Mouse (Mus musculus) limb, embryonic 12.5 days (tissue): ENCODE data around the gene Abca14. TPM values are rescaled to one million over a fixed set of nuclear protein-coding genes. Genes with fewer than 3 reads are reported as not detected.

ENCODE experiments used
- ATAC-seq: fragments of 200-750 bp; cut with Nextera tagmentation; 2 replicates; pipeline ENCODE4 v1.8.0; 2017; ENCODE audit warnings: low read depth, moderate TSS enrichment; ENCODE audit not compliant: insufficient number of reproducible peaks, insufficient read depth, low FRiP score, low TSS enrichment
- H3K27ac ChIP-seq: fragments of 300-500 bp; sonication (generic); 2 replicates; pipeline ENCODE4 v1.5.1; 2016; ENCODE audit warnings: mild to moderate bottlenecking, moderate library complexity
- H3K27me3 ChIP-seq: fragments of 300-500 bp; sonication (generic); 2 replicates; pipeline ENCODE4 v1.6.1; 2016; ENCODE audit warnings: mild to moderate bottlenecking, moderate library complexity
- H3K36me3 ChIP-seq: fragments of 300-500 bp; sonication (generic); 2 replicates; pipeline ENCODE4 v1.6.1; 2016; ENCODE audit warnings: mild to moderate bottlenecking, moderate library complexity
- H3K4me1 ChIP-seq: fragments of 300-500 bp; sonication (generic); replicated peaks from 2 replicates; pipeline ENCODE4 v1.6.1; 2016
- H3K4me2 ChIP-seq: fragments of 300-500 bp; sonication (generic); 2 replicates; pipeline ENCODE4 v1.6.1; 2016; ENCODE audit warnings: mild to moderate bottlenecking, moderate library complexity
- H3K4me3 ChIP-seq: fragments of 300-500 bp; sonication (generic); replicated peaks from 2 replicates; pipeline ENCODE4 v1.5.1; 2016; ENCODE audit warnings: mild to moderate bottlenecking
- H3K9ac ChIP-seq: fragments of 300-500 bp; sonication (generic); replicated peaks from 2 replicates; pipeline ENCODE4 v1.6.1; 2016; ENCODE audit warnings: mild to moderate bottlenecking, moderate library complexity
- H3K9me3 ChIP-seq: fragments of 300-500 bp; sonication (generic); 2 replicates; pipeline ENCODE4 v1.6.1; 2016; ENCODE audit warnings: mild to moderate bottlenecking, moderate library complexity
- WGBS: fragments of 180-500 bp; shearing (Covaris S2); methylation state at CpG from one replicate; pipeline ENCODE4 v1.1.7; 2016; 5-methylcytosine and 5-hydroxymethylcytosine counted together
- polyA plus RNA-seq: library from polyadenylated mRNA; unstranded; fragments of >200 nt; fragmentation: Nextera tagmentation; extraction: Ambion mirVana; gene quantifications from 2 replicates; pipeline ENCODE4 v1.2.1, GENCODE M21; 2016

Abca14 gene
- polyA plus RNA-seq, 1 experiment from 2014 or later = not detected

DNA sequence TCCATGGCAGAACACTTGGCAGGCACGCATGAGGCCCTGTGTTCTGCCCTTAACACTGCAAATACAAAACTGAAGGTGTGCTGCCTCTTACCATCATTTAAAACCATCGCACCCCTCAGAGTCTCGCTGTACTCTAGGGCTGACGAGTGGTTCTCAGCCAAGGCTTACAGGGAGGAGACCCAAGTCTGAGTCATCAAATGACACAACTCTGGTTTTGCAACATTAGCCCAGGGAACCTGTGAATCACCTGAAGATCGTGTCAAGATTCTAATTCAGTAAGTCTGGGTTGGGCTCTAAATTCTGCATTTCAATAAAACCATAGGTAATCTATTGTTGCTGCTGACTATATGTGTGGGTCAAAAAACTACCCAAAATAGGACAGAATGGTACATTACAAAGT lies 23.2 kb upstream of the Abca14 start:
- H3K36me3 ChIP-seq = no peaks in the 10 kb centered on the region
- H3K4me2 ChIP-seq = no peak overlapping the region
- H3K9ac ChIP-seq = no peak overlapping the region
- no peaks in the 10 kb centered on the region for H3K27me3 ChIP-seq
- H3K4me3 ChIP-seq = no peak overlapping the region
- ATAC-seq = no peak
- 90% methylated on average over 5 of the region's 5 CpGs for WGBS
- no peaks in the 10 kb centered on the region; the same call in 1 of the 2 replicates for H3K4me1 ChIP-seq
- H3K27ac ChIP-seq = no peak overlapping the region
- H3K9me3 ChIP-seq = no peaks in the 10 kb centered on the region

DNA sequence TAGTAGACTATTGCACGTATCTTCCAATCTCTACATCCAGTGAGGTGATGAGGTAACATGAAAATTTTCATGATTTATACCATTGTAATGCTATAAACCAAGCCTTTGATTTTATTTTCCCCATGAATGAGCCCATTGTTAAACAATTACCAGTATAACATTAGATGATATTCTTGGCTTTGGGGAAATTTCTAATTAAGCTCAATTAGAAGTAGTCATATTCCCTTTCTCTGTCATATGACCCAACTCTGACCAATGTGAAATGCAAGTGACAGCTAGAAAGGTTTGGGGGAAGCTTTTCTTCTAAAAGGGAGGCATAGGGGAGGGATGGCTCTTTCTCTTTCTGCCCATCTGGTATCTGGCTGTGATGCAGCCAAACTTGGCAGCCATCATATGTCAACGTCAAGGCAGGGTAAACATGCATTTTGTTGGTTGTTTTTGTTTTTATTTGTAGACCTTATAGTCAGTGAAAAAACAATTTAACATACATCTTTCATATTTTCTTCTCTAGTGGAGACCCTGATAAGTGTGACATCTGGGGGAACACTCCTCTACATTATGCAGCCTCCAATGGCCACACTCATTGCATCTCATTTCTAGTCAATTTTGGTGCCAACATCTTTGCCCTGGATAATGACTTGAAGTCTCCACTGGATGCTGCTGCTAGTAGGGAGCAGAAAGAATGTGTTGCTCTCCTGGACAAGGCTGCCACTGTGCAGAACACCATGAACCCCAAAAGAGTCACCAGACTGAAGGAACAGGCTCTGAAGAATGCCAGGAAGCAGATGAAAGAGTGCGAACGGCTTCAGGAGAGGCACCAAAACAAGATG lies 22.1 kb upstream of the Abca14 start:
- no peak overlapping the region for H3K27ac ChIP-seq
- H3K9ac ChIP-seq = no peak overlapping the region
- no peaks in the 10 kb centered on the region for H3K36me3 ChIP-seq
- H3K4me2 ChIP-seq = no peak overlapping the region
- ATAC-seq = no peak
- no peaks in the 10 kb centered on the region for H3K27me3 ChIP-seq
- 90% methylated on average over 4 of the region's 4 CpGs for WGBS
- H3K9me3 ChIP-seq = no peaks in the 10 kb centered on the region
- no peaks in the 10 kb centered on the region; the same call in 1 of the 2 replicates for H3K4me1 ChIP-seq
- H3K4me3 ChIP-seq = no peak overlapping the region

DNA sequence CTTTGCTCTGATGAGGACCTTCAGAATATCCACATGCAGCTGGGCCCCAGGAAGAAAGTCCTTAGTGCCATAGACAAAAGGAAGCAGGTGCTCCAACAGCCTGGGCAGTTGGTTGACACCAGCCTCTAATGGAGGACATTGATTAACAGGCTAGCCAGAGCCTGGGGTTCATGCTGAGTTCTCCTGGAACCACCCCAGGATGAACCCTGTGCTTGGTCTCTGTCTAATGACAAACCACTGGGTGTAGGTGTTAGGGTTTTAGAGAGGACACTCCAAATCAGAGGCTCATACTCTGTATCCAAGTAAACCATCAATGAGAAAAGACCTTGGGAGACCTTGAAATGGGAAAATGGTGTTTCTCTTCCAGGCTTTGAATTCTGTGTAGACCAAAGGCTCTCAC lies 20.9 kb upstream of the Abca14 start:
- Histone ChIP-seq H3K27me3 (no peaks in the 10 kb centered on the region), H3K4me2 (no peak overlapping the region), H3K4me1 (no peaks in the 10 kb centered on the region; the same call in 1 of the 2 replicates), H3K36me3 (no peaks in the 10 kb centered on the region), H3K9ac (no peak overlapping the region), H3K4me3 (no peak overlapping the region), H3K9me3 (no peaks in the 10 kb centered on the region), H3K27ac (no peak overlapping the region)
- no peak for ATAC-seq

DNA sequence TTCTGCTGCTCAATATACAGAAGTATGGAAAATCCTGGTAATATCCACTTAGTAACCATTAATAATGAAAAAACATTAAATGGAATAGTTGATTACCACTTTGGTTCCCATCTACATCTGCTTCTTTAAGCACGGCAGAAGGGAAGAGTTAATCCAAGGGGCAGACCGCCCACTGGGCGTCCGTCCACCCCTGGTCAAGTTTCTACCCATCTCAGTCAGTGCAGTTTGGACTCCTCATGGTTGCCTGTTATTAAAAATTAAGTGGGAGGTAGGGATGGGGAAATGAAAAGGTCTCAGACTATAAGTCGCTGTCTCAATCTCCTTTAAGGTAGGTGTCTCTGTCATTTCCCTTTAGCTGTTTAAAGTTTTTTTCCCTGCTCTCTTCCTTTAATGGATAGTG lies 14.8 kb upstream of the Abca14 start:
- Histone ChIP-seq H3K9ac (no peak overlapping the region), H3K9me3 (no peaks in the 10 kb centered on the region), H3K27ac (no peak overlapping the region), H3K4me2 (no peak overlapping the region), H3K4me1 (peaks cover 11% of the 10 kb centered on the region; the same call in 1 of the 2 replicates), H3K4me3 (no peak overlapping the region), H3K27me3 (no peaks in the 10 kb centered on the region), H3K36me3 (no peaks in the 10 kb centered on the region)
- WGBS = 86% methylated on average over 5 of the region's 5 CpGs
- no peak for ATAC-seq

DNA sequence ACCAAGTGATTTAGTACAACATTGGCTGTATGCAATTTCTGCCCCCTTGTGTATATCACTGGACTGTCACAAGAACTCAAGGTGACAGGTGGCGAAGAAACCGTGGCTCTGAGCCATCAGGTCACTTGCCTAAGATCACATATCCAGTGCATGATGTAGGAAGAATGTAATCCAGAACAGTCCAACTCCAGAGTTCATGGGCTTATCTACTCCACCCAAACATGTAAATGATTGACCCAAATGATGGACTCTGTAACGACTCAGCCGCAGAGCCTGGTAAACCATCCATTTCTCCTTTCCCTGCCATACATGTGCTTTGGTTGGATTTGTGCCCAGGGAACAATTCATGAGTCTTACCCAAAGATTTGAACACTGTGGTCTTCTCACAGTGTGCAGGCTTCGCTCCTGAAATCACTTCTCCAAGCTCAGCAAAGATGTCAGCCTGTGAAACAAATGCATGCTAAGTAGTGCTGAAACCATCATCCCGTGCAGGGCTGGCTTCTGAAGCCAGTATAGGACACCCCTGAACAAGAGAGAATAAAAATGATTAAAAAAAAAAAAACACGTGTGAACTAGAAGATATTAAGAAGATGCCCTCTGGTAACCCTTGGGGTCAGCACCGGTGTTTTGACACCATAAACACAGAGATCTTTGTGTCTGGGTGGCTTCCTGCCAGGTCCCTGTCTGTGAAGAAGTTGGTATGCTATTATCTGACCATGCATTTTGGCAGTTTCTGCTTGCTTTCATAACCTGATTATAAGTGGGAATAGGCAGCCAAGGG lies 14.2 kb upstream of the Abca14 start:
- Histone ChIP-seq H3K4me2 (no peak overlapping the region), H3K4me3 (no peak overlapping the region), H3K9ac (no peak overlapping the region), H3K4me1 (peaks cover 11% of the 10 kb centered on the region; the same call in 1 of the 2 replicates), H3K27ac (no peak overlapping the region), H3K9me3 (no peaks in the 10 kb centered on the region), H3K27me3 (no peaks in the 10 kb centered on the region), H3K36me3 (no peaks in the 10 kb centered on the region)
- 79% methylated on average over 8 of the region's 8 CpGs for WGBS
- no peak for ATAC-seq

DNA sequence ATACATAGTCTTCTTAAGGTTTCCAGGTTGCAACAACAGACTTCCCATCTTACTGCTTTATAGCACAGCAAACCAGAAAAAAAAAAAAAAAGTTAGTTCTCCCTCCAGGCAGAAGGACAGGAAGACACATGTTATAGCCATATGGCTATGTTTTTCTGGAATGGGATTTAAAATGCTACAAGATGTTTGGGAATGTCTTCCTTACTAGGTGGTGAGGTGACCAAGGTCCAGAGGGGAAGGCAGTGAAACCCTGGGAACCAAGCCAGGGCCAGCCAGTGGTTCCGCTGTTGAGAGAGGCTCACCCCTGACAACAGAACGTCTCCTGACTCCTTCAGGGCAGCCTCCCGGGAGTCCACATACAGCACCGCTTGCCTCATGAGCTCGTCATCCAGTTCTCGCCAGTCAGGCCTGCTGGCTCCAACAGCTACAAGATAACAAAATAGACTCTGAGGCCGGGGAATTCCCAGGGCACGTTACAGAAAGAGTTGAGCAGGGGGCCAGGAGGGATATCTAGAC lies 13.6 kb upstream of the Abca14 start:
- WGBS = 69% methylated on average over 8 of the region's 8 CpGs

DNA sequence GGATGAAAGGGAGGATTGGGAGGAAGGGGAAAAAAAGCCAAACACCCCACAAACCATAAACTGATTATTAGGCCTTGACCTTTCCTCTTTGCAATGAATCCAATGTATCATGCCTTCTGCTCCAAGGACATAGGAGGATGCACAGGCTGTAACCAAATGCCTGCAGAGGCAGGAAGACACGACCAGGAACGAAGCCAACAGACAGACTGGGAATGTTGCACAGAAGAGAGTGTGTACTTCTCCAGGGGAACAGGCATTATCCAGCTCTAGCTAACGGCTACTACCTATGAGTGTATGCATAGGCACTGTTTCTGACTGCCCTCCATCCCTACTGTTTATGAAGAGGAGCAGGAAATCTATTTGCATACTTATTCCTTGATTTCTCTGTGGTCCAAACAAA lies 11.6 kb upstream of the Abca14 start:
- no peak for ATAC-seq
- Histone ChIP-seq H3K4me3 (no peak overlapping the region), H3K9me3 (no peaks in the 10 kb centered on the region), H3K4me2 (no peak overlapping the region), H3K27me3 (no peaks in the 10 kb centered on the region), H3K4me1 (peaks cover 11% of the 10 kb centered on the region; the same call in 1 of the 2 replicates), H3K9ac (no peak overlapping the region), H3K27ac (peak overlapping the region; percentile 3; the same call in 1 of the 2 replicates), H3K36me3 (no peaks in the 10 kb centered on the region)
- 66% methylated on average over 3 of the region's 3 CpGs for WGBS

More for the DNA sequence above, 13.6 kb upstream of the Abca14 start:
- Histone ChIP-seq H3K4me2 (no peak overlapping the region), H3K9ac (no peak overlapping the region), H3K4me1 (peaks cover 11% of the 10 kb centered on the region; the same call in 1 of the 2 replicates), H3K27me3 (no peaks in the 10 kb centered on the region), H3K36me3 (no peaks in the 10 kb centered on the region), H3K27ac (no peak overlapping the region), H3K9me3 (no peaks in the 10 kb centered on the region), H3K4me3 (no peak overlapping the region)
- ATAC-seq = no peak

DNA sequence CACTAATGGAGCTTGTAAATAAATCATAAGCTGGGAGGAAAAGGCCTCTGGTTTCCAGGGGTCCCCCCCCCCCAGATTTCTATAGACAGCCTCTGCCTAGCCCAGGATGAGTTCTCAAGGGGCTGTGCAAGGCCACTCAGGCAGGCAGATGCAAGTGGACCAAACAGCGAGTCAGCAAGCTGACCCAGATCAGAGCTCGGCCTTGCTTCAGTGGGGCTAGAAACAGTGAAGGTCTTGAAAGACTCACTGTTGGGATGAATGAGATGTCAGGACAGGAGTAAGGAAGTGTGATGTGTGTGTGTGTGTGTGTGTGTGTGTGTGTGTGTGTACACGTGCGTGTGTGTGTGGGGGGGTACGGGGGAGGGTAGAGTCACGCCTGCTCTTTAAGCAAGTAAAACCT lies 10.9 kb upstream of the Abca14 start:
- Histone ChIP-seq H3K4me3 (no peak overlapping the region), H3K4me2 (no peak overlapping the region), H3K4me1 (peaks cover 11% of the 10 kb centered on the region; the same call in 1 of the 2 replicates), H3K9me3 (no peaks in the 10 kb centered on the region), H3K27ac (peak overlapping the region; percentile 3; the same call in 1 of the 2 replicates), H3K27me3 (no peaks in the 10 kb centered on the region), H3K9ac (no peak overlapping the region), H3K36me3 (no peaks in the 10 kb centered on the region)
- 80% methylated on average over 6 of the region's 6 CpGs for WGBS
- ATAC-seq = no peak

DNA sequence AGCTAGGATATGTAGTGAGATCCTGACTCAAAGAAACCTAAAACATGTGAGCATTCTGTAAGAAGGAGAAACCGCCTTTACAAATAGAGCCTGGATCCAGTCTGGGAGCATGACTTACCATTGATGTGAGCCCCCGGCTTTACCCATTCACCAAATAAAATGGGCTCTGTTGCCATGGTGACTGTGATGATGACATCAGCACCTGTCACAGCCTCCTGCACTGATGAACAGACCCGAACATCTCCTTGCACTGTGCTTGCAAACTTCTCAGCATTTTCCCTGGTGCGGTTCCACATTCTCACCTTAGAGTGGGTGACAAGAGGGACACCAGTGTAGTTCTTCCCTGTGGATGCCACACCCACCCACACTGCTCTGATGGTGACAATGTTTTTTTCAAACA lies 8.6 kb upstream of the Abca14 start:
- H3K9ac ChIP-seq = no peak overlapping the region
- no peaks in the 10 kb centered on the region for H3K9me3 ChIP-seq
- ATAC-seq = no peak
- H3K4me2 ChIP-seq = no peak overlapping the region
- WGBS = 83% methylated on average over 4 of the region's 4 CpGs
- no peak overlapping the region for H3K4me3 ChIP-seq
- H3K36me3 ChIP-seq = no peaks in the 10 kb centered on the region
- no peak overlapping the region for H3K27ac ChIP-seq
- peaks cover 6% of the 10 kb centered on the region for H3K27me3 ChIP-seq
- peaks cover 11% of the 10 kb centered on the region; the same call in 1 of the 2 replicates for H3K4me1 ChIP-seq

DNA sequence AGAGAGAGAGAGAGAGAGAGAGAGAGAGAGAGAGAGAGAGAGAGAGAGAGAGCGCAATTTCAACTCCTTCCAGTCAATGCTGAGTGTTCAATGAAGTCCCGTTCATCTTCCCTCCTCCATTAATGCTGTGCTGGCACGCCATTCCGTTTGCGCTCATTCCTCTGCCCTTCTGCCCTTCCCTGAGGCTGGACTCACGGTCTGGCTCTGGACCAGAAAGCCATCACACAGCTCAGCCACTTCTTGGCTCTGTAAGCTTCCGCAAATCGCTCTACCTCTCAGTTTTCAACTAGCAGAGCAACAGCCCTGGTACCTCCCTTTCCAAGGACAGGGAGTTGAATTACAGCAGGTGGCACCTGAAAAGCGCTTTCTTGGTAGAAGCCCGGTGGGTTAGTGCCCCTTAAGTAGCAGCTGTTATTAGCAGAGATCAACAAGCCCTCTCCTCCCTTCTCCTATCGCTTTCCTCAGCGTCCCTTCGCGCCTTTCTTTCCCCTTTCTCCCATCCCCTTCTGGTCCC lies 2.5 kb upstream of the Abca14 start:
- Histone ChIP-seq H3K9ac (no peak overlapping the region; the same call in 1 of the 2 replicates), H3K9me3 (no peaks in the 10 kb centered on the region), H3K36me3 (no peaks in the 10 kb centered on the region), H3K4me2 (peak overlapping the region; percentile 56), H3K27ac (no peak overlapping the region), H3K27me3 (peaks cover 40% of the 10 kb centered on the region), H3K4me3 (peak overlapping the region; percentile 36), H3K4me1 (peaks cover 9% of the 10 kb centered on the region)
- 2% methylated on average over 14 of the region's 14 CpGs for WGBS
- ATAC-seq = no peak

DNA sequence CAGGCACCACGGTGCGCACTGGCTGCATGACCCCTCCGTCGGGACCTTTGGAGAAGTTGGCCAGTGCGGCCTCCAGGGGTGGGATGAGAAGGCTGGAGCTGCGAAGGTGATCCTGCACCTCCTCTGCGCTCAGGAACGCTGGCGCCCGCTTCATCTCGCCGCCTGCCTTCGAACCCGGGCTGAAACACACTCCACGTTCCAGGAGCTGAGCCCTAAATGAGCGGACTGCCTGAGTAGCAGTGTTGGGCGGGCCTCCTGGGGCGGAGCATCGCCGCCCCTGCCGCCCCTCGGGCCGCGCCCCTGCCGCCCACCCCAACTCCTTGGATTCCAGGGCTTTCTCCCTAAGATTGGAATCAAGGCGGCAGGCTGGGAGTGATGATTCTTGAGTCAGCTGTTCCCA lies 2.0 kb upstream of the Abca14 start, which contains the start of gene Crym:
Gene Crym (minus strand): TSS at position 341 of the 400 bp plus-strand sequence.
- no peak for ATAC-seq
- peaks cover 40% of the 10 kb centered on the region for H3K27me3 ChIP-seq

More for the DNA sequence above, 2.0 kb upstream of the Abca14 start, which contains the start of gene Crym:
- Histone ChIP-seq H3K4me3 (peak within 1 kb of the TSS; percentile 36), H3K27ac (no peak within 1 kb of the TSS), H3K4me2 (peak within 1 kb of the TSS; percentile 56), H3K9me3 (no peaks in the 10 kb centered on the region), H3K36me3 (no peaks in the 10 kb centered on the region), H3K9ac (no peak within 1 kb of the TSS; the same call in 1 of the 2 replicates), H3K4me1 (peaks cover 9% of the 10 kb centered on the region)
- 4% methylated on average over 26 of the region's 26 CpGs for whole genome bisulfite sequencing
